Mouse (Mus musculus): ENCODE measurements around the gene Vmn1r211. TPM values are rescaled to one million over a fixed set of nuclear protein-coding genes. Genes with fewer than 3 reads are reported as not detected.

The Vmn1r211 gene
- polyA plus RNA-seq, 1 experiment from 2014 or later: not detected

Other genes with a start within 250 kb of the Vmn1r211 start
- not detected in 2 replicates for gene Vmn1r206, start 233.3 kb downstream of the Vmn1r211 start, polyA plus RNA-seq (2015; fragmentation: Nextera tagmentation; extraction: Ambion mirVana)
- not detected in 2 replicates for gene Vmn1r207-ps, start 127.9 kb downstream of the Vmn1r211 start, polyA plus RNA-seq (2015; fragmentation: Nextera tagmentation; extraction: Ambion mirVana)
- gene Vmn1r208, start 80.2 kb downstream of the Vmn1r211 start, polyA plus RNA-seq (2015; fragmentation: Nextera tagmentation; extraction: Ambion mirVana): not detected in 2 replicates
- not detected in 2 replicates for gene Vmn1r209, start 47.9 kb downstream of the Vmn1r211 start, polyA plus RNA-seq (2015; fragmentation: Nextera tagmentation; extraction: Ambion mirVana)
- gene Vmn1r210, start 26.2 kb downstream of the Vmn1r211 start, polyA plus RNA-seq (2015; fragmentation: Nextera tagmentation; extraction: Ambion mirVana): not detected in 2 replicates
- not detected in 2 replicates for gene Vmn1r212, start 26.6 kb upstream of the Vmn1r211 start, polyA plus RNA-seq (2015; fragmentation: Nextera tagmentation; extraction: Ambion mirVana)
- gene Vmn1r213, start 150.1 kb upstream of the Vmn1r211 start, polyA plus RNA-seq (2015; fragmentation: Nextera tagmentation; extraction: Ambion mirVana): not detected in 2 replicates
- not detected in 2 replicates for gene Vmn1r214, start 172.9 kb upstream of the Vmn1r211 start, polyA plus RNA-seq (2015; fragmentation: Nextera tagmentation; extraction: Ambion mirVana)
- gene Vmn1r215, start 210.5 kb upstream of the Vmn1r211 start, polyA plus RNA-seq (2015; fragmentation: Nextera tagmentation; extraction: Ambion mirVana): not detected in 2 replicates